Comparison of ENCODE assay signal across 21 mouse cellular contexts in genomic region chr2:166820844-166821243, GRCm38 (mm10). TPM values are rescaled to one million over a fixed set of nuclear protein-coding genes. Genes with fewer than 3 reads are reported as not detected.
DNase-seq lines count a peak whose midpoint lies in the region; ATAC-seq and TF ChIP-seq lines count a peak whose summit lies in the region.
"Had no signal": no experiment of that assay in that cellular context is flagged by ENCODE, and none has a peak within 500 bp of the region (broad histone marks: within the 10 kb centered on the region; RNA-seq: fewer than 3 reads in every experiment).

No protein-coding gene starts in this region.

- H3K9ac ChIP-seq in hindbrain, postnatal 0 days (replicated peaks; ENCODE audit: low read length) = no peak overlapping the region
- H3K9ac ChIP-seq in hindbrain, embryonic 14.5 days = no peak overlapping the region
- H3K9ac ChIP-seq in neural tube, embryonic 13.5 days = no peak overlapping the region
- H3K9ac ChIP-seq in neural tube, embryonic 15.5 days (replicated peaks) = no peak overlapping the region
- H3K9ac ChIP-seq: embryonic facial prominence, embryonic 12.5 days; forebrain, postnatal 0 days; hindbrain, embryonic 15.5 days; limb, embryonic 12.5 days; midbrain, embryonic 13.5 days had no signal

- ATAC-seq in hindbrain, postnatal 0 days = peak; percentile 24; the same call in 1 of the 2 replicates
- ATAC-seq in hindbrain, embryonic 14.5 days (ENCODE audit: low FRiP score) = no peak
- 0 out of 2 replicates have a peak, but pooled peaks have one; percentile 19 for ATAC-seq in neural tube, embryonic 13.5 days (ENCODE audit: low read depth)
- ATAC-seq in neural tube, embryonic 15.5 days (ENCODE audit: low FRiP score) = no peak; the same call in 1 of the 2 replicates
- peak; percentile 33; the same call in 1 of the 2 replicates for ATAC-seq in granulocyte monocyte progenitor cell, adult 5-6 weeks (replicated peaks; ENCODE audit: poor library complexity, severe bottlenecking)
- ATAC-seq in CD4-positive, CD25-positive, alpha-beta regulatory T cell, adult 4 months = no peak
- ATAC-seq: forebrain, postnatal 0 days; intestine, postnatal 0 days; midbrain, embryonic 13.5 days had no signal

- WGBS in hindbrain, postnatal 0 days = 57% methylated on average over 2 of the region's 2 CpGs
- WGBS in hindbrain, embryonic 14.5 days = 71% methylated on average over 2 of the region's 2 CpGs
- 52% methylated on average over 2 of the region's 2 CpGs for WGBS in neural tube, embryonic 13.5 days
- 46% methylated on average over 2 of the region's 2 CpGs for WGBS in neural tube, embryonic 15.5 days

- H3K4me2 ChIP-seq in hindbrain, postnatal 0 days (ENCODE audit: low read depth, low read length) = no peak overlapping the region
- H3K4me2 ChIP-seq in hindbrain, embryonic 14.5 days (replicated peaks) = no peak overlapping the region
- no peak overlapping the region for H3K4me2 ChIP-seq in neural tube, embryonic 13.5 days
- H3K4me2 ChIP-seq in neural tube, embryonic 15.5 days = no peak overlapping the region
- H3K4me2 ChIP-seq: embryonic facial prominence, embryonic 12.5 days; hindbrain, embryonic 15.5 days; limb, embryonic 12.5 days; midbrain, embryonic 13.5 days had no signal

- no peaks in the 10 kb centered on the region for H3K36me3 ChIP-seq in hindbrain, postnatal 0 days (ENCODE audit: insufficient read depth, low read length)
- H3K36me3 ChIP-seq in hindbrain, embryonic 14.5 days (replicated peaks; ENCODE audit: control insufficient read depth, insufficient read depth) = no peaks in the 10 kb centered on the region
- H3K36me3 ChIP-seq in neural tube, embryonic 13.5 days = no peaks in the 10 kb centered on the region
- no peaks in the 10 kb centered on the region for H3K36me3 ChIP-seq in neural tube, embryonic 15.5 days
- H3K36me3 ChIP-seq: embryonic facial prominence, embryonic 12.5 days; hindbrain, embryonic 15.5 days; limb, embryonic 12.5 days had no signal

- H3K4me1 ChIP-seq in hindbrain, postnatal 0 days (ENCODE audit: insufficient read depth, low read length) = no peaks in the 10 kb centered on the region
- H3K4me1 ChIP-seq in hindbrain, embryonic 14.5 days (replicated peaks; ENCODE audit: control insufficient read depth, insufficient read depth, low read length) = no peaks in the 10 kb centered on the region
- H3K4me1 ChIP-seq in neural tube, embryonic 13.5 days (replicated peaks) = peaks cover 7% of the 10 kb centered on the region; the same call in 1 of the 2 replicates
- H3K4me1 ChIP-seq in neural tube, embryonic 15.5 days = 0 out of 2 replicates have a peak, but pooled peaks cover 12% of the 10 kb centered on the region
- H3K4me1 ChIP-seq: embryonic facial prominence, embryonic 12.5 days; hindbrain, embryonic 15.5 days had no signal

- H3K9me3 ChIP-seq in hindbrain, postnatal 0 days (ENCODE audit: low read length) = no peaks in the 10 kb centered on the region
- H3K9me3 ChIP-seq in hindbrain, embryonic 14.5 days (ENCODE audit: control insufficient read depth, low read length) = no peaks in the 10 kb centered on the region
- H3K9me3 ChIP-seq in neural tube, embryonic 13.5 days = no peaks in the 10 kb centered on the region
- H3K9me3 ChIP-seq in neural tube, embryonic 15.5 days (replicated peaks) = no peaks in the 10 kb centered on the region
- H3K9me3 ChIP-seq: embryonic facial prominence, embryonic 12.5 days; hindbrain, embryonic 15.5 days; limb, embryonic 12.5 days; midbrain, embryonic 13.5 days had no signal

- no peak for TF ChIP-seq CTCF in hindbrain, postnatal 0 days (IDR thresholded peaks at IDR 0.05; ENCODE audit: low read depth)

- no peak overlapping the region for H3K4me3 ChIP-seq in hindbrain, postnatal 0 days (ENCODE audit: low read length)
- H3K4me3 ChIP-seq in hindbrain, embryonic 14.5 days (replicated peaks; ENCODE audit: low read length) = no peak overlapping the region
- H3K4me3 ChIP-seq in neural tube, embryonic 13.5 days = no peak overlapping the region
- no peak overlapping the region for H3K4me3 ChIP-seq in neural tube, embryonic 15.5 days (replicated peaks)
- H3K4me3 ChIP-seq: embryonic facial prominence, embryonic 12.5 days; hindbrain, embryonic 15.5 days; limb, embryonic 12.5 days; midbrain, embryonic 13.5 days; myocyte had no signal

- H3K27ac ChIP-seq in hindbrain, postnatal 0 days = no peak overlapping the region
- no peak overlapping the region for H3K27ac ChIP-seq in hindbrain, embryonic 14.5 days
- no peak overlapping the region for H3K27ac ChIP-seq in neural tube, embryonic 13.5 days (replicated peaks)
- no peak overlapping the region for H3K27ac ChIP-seq in neural tube, embryonic 15.5 days (replicated peaks)
- H3K27ac ChIP-seq: embryonic facial prominence, embryonic 12.5 days; hindbrain, embryonic 15.5 days; limb, embryonic 12.5 days; midbrain, embryonic 13.5 days had no signal

- H3K27me3 ChIP-seq in hindbrain, postnatal 0 days (ENCODE audit: insufficient read depth, low read length) = no peaks in the 10 kb centered on the region
- H3K27me3 ChIP-seq in hindbrain, embryonic 14.5 days (ENCODE audit: control insufficient read depth, insufficient read depth, low read length) = no peaks in the 10 kb centered on the region
- H3K27me3 ChIP-seq in neural tube, embryonic 13.5 days = no peaks in the 10 kb centered on the region
- H3K27me3 ChIP-seq in neural tube, embryonic 15.5 days (replicated peaks) = no peaks in the 10 kb centered on the region
- H3K27me3 ChIP-seq: embryonic facial prominence, embryonic 12.5 days; hindbrain, embryonic 15.5 days; limb, embryonic 12.5 days; midbrain, embryonic 13.5 days had no signal

- no peak for DNase-seq in hindbrain, postnatal 0 days (ENCODE audit: low spot score)
- no peak for DNase-seq in hindbrain, embryonic 14.5 days (ENCODE audit: low spot score)
- no peak for DNase-seq in embryo, embryonic 10.5 days (ENCODE audit: low spot score)
- DNase-seq: adrenal gland, postnatal 10 days; cerebellum, adult 11-12 months; cerebellum, postnatal 25 days; forebrain, postnatal 0 days; heart, postnatal 10 days; kidney, postnatal 4 days; lung, adult 18-20 months; lung, postnatal 4 days had no signal

RNA-seq across cellular contexts. Expression of gene Arfgef2, which starts 15.5 kb away (rescaled TPM):
- 23.4 and 26.3 TPM in 2 replicates for total RNA-seq in hindbrain, postnatal 0 days (2014; rRNA removed)
- polyA plus RNA-seq in hindbrain, postnatal 0 days (2015; fragmentation: Nextera tagmentation; extraction: Ambion mirVana) = 3.5 and 4.6 TPM in 2 replicates
- polyA plus RNA-seq in hindbrain, embryonic 14.5 days (2014; fragmentation: Nextera tagmentation; extraction: Ambion mirVana) = 6.5 and 7.9 TPM in 2 replicates
- polyA plus RNA-seq in neural tube, embryonic 13.5 days (2015; fragmentation: Nextera tagmentation; extraction: Ambion mirVana) = 3.7 and 4.4 TPM in 2 replicates
- 4.1 and 4.6 TPM in 2 replicates for polyA plus RNA-seq in neural tube, embryonic 15.5 days (2015; fragmentation: Nextera tagmentation; extraction: Ambion mirVana)
- 14.2 and 20.5 TPM in 2 replicates for total RNA-seq in granulocyte monocyte progenitor cell, adult 5-6 weeks (2014; fragmentation: Nextera tagmentation)
- total RNA-seq in granulocyte monocyte progenitor cell, adult 5-6 weeks (2017) = 15.3 and 24.7 TPM in 2 replicates
- polyA plus RNA-seq in CD4-positive, CD25-positive, alpha-beta regulatory T cell, adult 4 months (2017; shearing (Covaris generic)) = 1 to 10 TPM; 3.4 to 4.3 TPM

RNA-seq across cellular contexts. Expression of gene Trp53rkb, which starts 28.5 kb away (rescaled TPM):
- total RNA-seq in hindbrain, postnatal 0 days (2014; rRNA removed) = 6.4 and 11.3 TPM in 2 replicates
- polyA plus RNA-seq in hindbrain, postnatal 0 days (2015; fragmentation: Nextera tagmentation; extraction: Ambion mirVana) = 7.2 and 9.5 TPM in 2 replicates
- polyA plus RNA-seq in hindbrain, embryonic 14.5 days (2014; fragmentation: Nextera tagmentation; extraction: Ambion mirVana) = 9.2 and 9.7 TPM in 2 replicates
- 9.4 and 9.5 TPM in 2 replicates for polyA plus RNA-seq in neural tube, embryonic 13.5 days (2015; fragmentation: Nextera tagmentation; extraction: Ambion mirVana)
- polyA plus RNA-seq in neural tube, embryonic 15.5 days (2015; fragmentation: Nextera tagmentation; extraction: Ambion mirVana) = 9.1 and 10.3 TPM in 2 replicates
- total RNA-seq in granulocyte monocyte progenitor cell, adult 5-6 weeks (2014; fragmentation: Nextera tagmentation) = 2.1 and 4.5 TPM in 2 replicates
- total RNA-seq in granulocyte monocyte progenitor cell, adult 5-6 weeks (2017) = 2.2 and 5.3 TPM in 2 replicates
- polyA plus RNA-seq in CD4-positive, CD25-positive, alpha-beta regulatory T cell, adult 4 months (2017; shearing (Covaris generic)) = under 1 TPM; 0.14 to 0.24 TPM

Comparison
In these comparisons a context has a peak if more than half of its experiments do, and no peak if none do; other contexts are left out.
1. ATAC-seq: peak in hindbrain, postnatal 0 days (single experiment), neural tube, embryonic 13.5 days (single experiment) and granulocyte monocyte progenitor cell, adult 5-6 weeks (single experiment); none in hindbrain, embryonic 14.5 days (single experiment), neural tube, embryonic 15.5 days (single experiment) and CD4-positive, CD25-positive, alpha-beta regulatory T cell, adult 4 months (single experiment).